In the genomic region with DNA sequence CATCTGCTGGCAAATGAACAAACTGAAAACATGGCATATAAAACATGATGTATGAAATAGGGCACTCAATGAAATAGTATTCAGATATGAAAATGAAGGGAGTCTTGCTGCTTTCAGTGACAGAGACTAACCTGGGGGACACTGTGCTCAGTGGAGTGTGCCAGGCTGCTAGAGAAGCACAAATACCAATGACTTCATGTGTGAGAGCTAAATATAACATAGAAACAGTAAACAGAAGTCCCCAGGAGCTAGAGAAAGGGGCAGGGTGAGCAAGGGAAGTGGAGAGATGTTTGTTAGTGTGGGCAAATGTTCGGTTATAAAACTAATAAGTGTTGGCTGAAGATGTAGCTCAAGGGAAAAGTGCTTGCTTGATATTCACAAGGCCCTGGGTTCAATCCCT, we compare ENCODE assay signal across 34 mouse cellular contexts.
"Had no signal": no experiment of that assay in that cellular context is flagged by ENCODE, and none has a peak within 500 bp of the region (broad histone marks: within the 10 kb centered on the region; RNA-seq: fewer than 3 reads in every experiment).

No protein-coding gene starts in this region.

- H3K4me1 ChIP-seq: heart, embryonic 10.5 days; heart, embryonic 12.5 days; heart, embryonic 13.5 days; heart, embryonic 15.5 days; hindbrain, embryonic 10.5 days; hindbrain, embryonic 12.5 days; hindbrain, embryonic 13.5 days; intestine, embryonic 15.5 days; kidney, embryonic 15.5 days had no signal

- H3K4me2 ChIP-seq: heart, embryonic 11.5 days; heart, embryonic 12.5 days; heart, embryonic 13.5 days; heart, embryonic 15.5 days; hindbrain, embryonic 12.5 days; hindbrain, embryonic 13.5 days; hindbrain, embryonic 14.5 days; hindbrain, embryonic 15.5 days; intestine, embryonic 15.5 days; kidney, embryonic 15.5 days had no signal

- ATAC-seq: hindbrain, embryonic 16.5 days; hindbrain, postnatal 0 days; inflammation-experienced regulatory T-cells, adult 6 months; intestine, embryonic 15.5 days; intestine, embryonic 16.5 days; intestine, postnatal 0 days had no signal

- H3K4me3 ChIP-seq: heart, embryonic 10.5 days; heart, embryonic 12.5 days; heart, embryonic 13.5 days; heart, embryonic 15.5 days; hindbrain, embryonic 10.5 days; hindbrain, embryonic 12.5 days; hindbrain, embryonic 13.5 days; hindbrain, embryonic 15.5 days; intestine, embryonic 15.5 days; kidney, embryonic 15.5 days; layer of hippocampus, adult 2 months; left cerebral cortex, adult 2 months had no signal

- H3K36me3 ChIP-seq: heart, embryonic 10.5 days; heart, embryonic 12.5 days; heart, embryonic 13.5 days; heart, embryonic 15.5 days; hindbrain, embryonic 10.5 days; hindbrain, embryonic 12.5 days; hindbrain, embryonic 13.5 days; hindbrain, embryonic 15.5 days; intestine, embryonic 15.5 days; kidney, embryonic 15.5 days had no signal

- H3K27ac ChIP-seq: heart, embryonic 10.5 days; heart, embryonic 13.5 days; heart, embryonic 15.5 days; hindbrain, embryonic 10.5 days; hindbrain, embryonic 12.5 days; hindbrain, embryonic 13.5 days; hindbrain, embryonic 14.5 days; hindbrain, embryonic 15.5 days; hindbrain, postnatal 0 days; intestine, embryonic 15.5 days; kidney, embryonic 15.5 days; kidney, postnatal 0 days; layer of hippocampus, adult 2 months; left cerebral cortex, adult 2 months had no signal

- H3K9me3 ChIP-seq: heart, embryonic 10.5 days; heart, embryonic 15.5 days; intestine, embryonic 15.5 days; kidney, embryonic 15.5 days had no signal

- DNase-seq: heart, postnatal 10 days; heart, postnatal 14 days; heart, postnatal 36 days; kidney, adult 18-20 months; kidney, adult 2 months; kidney, adult 8-10 months; kidney, adult 9 months; kidney, postnatal 10 days; kidney, postnatal 14 days; kidney, postnatal 25 days; kidney, postnatal 36 days; kidney, postnatal 4 days; layer of hippocampus, adult 9-11 months; layer of hippocampus, postnatal 36 days had no signal

- H3K9ac ChIP-seq: heart, embryonic 12.5 days; heart, embryonic 13.5 days; heart, embryonic 15.5 days; hindbrain, embryonic 12.5 days; hindbrain, embryonic 13.5 days; hindbrain, embryonic 14.5 days; hindbrain, embryonic 15.5 days; intestine, embryonic 15.5 days; kidney, embryonic 15.5 days had no signal

- H3K27me3 ChIP-seq: heart, embryonic 12.5 days; heart, embryonic 13.5 days; heart, embryonic 15.5 days; hindbrain, embryonic 12.5 days; hindbrain, embryonic 13.5 days; hindbrain, embryonic 15.5 days; intestine, embryonic 15.5 days; kidney, embryonic 15.5 days had no signal
